Mouse (Mus musculus): Measurements from ENCODE around the gene Phf24.

DNA sequence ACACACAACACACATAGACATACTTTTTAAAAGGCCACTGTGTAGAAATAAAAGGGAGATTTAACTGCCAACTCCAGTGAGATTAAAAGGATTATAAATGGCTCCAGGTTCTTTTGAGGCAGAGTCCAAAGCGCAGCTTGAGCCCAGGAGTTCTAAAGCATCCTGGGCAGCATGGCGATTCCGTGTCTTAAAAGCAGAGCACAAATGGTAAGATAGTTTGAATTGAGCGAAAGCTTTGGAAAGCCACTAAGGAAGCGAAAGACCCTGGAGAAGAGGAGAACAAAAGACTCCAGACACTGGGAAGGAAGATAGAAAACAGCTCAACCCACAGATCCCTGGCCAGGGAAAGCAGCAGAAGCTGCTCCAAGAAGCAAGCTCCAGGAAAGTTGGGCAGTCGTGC, 11.5 kb upstream of the Phf24 start:
- TF ChIP-seq REST (IDR thresholded peaks at IDR 0.05; ENCODE audit: insufficient read depth, insufficient read length), result no peak
- TF ChIP-seq POLR2A (IDR thresholded peaks at IDR 0.05; ENCODE audit: insufficient read length, low read depth), result no peak
- no peak for TF ChIP-seq E2F4 (IDR thresholded peaks at IDR 0.05; ENCODE audit: insufficient read depth)
- no peak for TF ChIP-seq MAX (IDR thresholded peaks at IDR 0.05; ENCODE audit: low read depth)
- TF ChIP-seq CEBPB (IDR thresholded peaks at IDR 0.05; ENCODE audit: insufficient read depth, poor library complexity, severe bottlenecking), result no peak
- no peak for TF ChIP-seq MYOG (IDR thresholded peaks at IDR 0.05; ENCODE audit: control insufficient read depth in 1 of 3, insufficient read depth in 1 of 3, insufficient read length in 2 of 3, low read depth in 2 of 3)
- TF ChIP-seq MYOD1 (IDR thresholded peaks at IDR 0.05; ENCODE audit: control insufficient read depth in 1 of 3, insufficient read length in 2 of 3, low read depth in 2 of 3), result no peak

Data from myocyte (in vitro differentiated cells).